Mouse (Mus musculus) lung, postnatal 0 days (tissue): Measurements from ENCODE around the gene a.

ENCODE experiments used
- CTCF ChIP-seq: IDR thresholded peaks from 2 replicates; pipeline ENCODE4 v1.5.1; 2016; ENCODE audit warnings: antibody characterized with exemption, mild to moderate bottlenecking
- EP300 ChIP-seq: IDR thresholded peaks from 2 replicates; pipeline ENCODE4 v1.6.1; 2016; ENCODE audit warnings: antibody characterized with exemption, mild to moderate bottlenecking, control low read depth

GRCm38 (mm10) chr2:154928298-154928697, 137.1 kb downstream of the a start:
- TF ChIP-seq CTCF (no peak), EP300 (no peak)
